Mouse (Mus musculus): ENCODE measurements at regions not wholly inside any gene's neighbourhood (a gene's known extent, or its start where the extent isn't known, plus 50 kb on each side); places are given as distances from the start of the nearest gene placed in this dataset.
"Not testable (repeated sequence)": the region's sequence is repeated elsewhere in the genome, so short reads cannot be mapped to it uniquely, and the experiment has no call there.

GRCm38 (mm10) chr13:25700965-25701364 lies 430.7 kb upstream of the Nrsn1 start:
- no peak for DNase-seq

- no peak for DNase-seq
Observed at GRCm38 (mm10) chr13:25695956-25696355, 425.7 kb upstream of the Nrsn1 start.

- no peak for DNase-seq
Observed at GRCm38 (mm10) chr13:25695017-25695604, 424.8 kb upstream of the Nrsn1 start.

- no peak for DNase-seq
Observed at GRCm38 (mm10) chr13:25678221-25678735, 408.0 kb upstream of the Nrsn1 start.

- no peak for DNase-seq
Observed at GRCm38 (mm10) chr13:25675208-25675607, 404.9 kb upstream of the Nrsn1 start.

GRCm38 (mm10) chr13:25666022-25666421 lies 395.7 kb upstream of the Nrsn1 start:
- no peak for DNase-seq

- DNase-seq: no peak
Observed at GRCm38 (mm10) chr13:25664963-25665606, 394.8 kb upstream of the Nrsn1 start.

- no peak for DNase-seq
Observed at GRCm38 (mm10) chr13:25648430-25648786, 378.1 kb upstream of the Nrsn1 start.

GRCm38 (mm10) chr13:25647711-25648429 lies 377.6 kb upstream of the Nrsn1 start:
- no peak for DNase-seq

GRCm38 (mm10) chr13:25639522-25640291 lies 369.4 kb upstream of the Nrsn1 start:
- no peak for DNase-seq

- no peak for DNase-seq
Observed at GRCm38 (mm10) chr13:25629466-25629865, 359.2 kb upstream of the Nrsn1 start.

- no peak for DNase-seq
Observed at GRCm38 (mm10) chr13:25617578-25617977, 347.3 kb upstream of the Nrsn1 start.

- DNase-seq: no peak
Observed at GRCm38 (mm10) chr13:25611986-25612385, 341.7 kb upstream of the Nrsn1 start.

- no peak for DNase-seq
Observed at GRCm38 (mm10) chr13:25609641-25610040, 339.3 kb upstream of the Nrsn1 start.

GRCm38 (mm10) chr13:25609241-25609640 lies 338.9 kb upstream of the Nrsn1 start:
- no peak for DNase-seq

GRCm38 (mm10) chr13:25601351-25601750 lies 331.0 kb upstream of the Nrsn1 start:
- DNase-seq: not testable (repeated sequence)

GRCm38 (mm10) chr13:25594629-25595028 lies 324.3 kb upstream of the Nrsn1 start:
- DNase-seq: no peak

- DNase-seq: no peak
Observed at GRCm38 (mm10) chr13:25570641-25571040, 300.3 kb upstream of the Nrsn1 start.

- DNase-seq: peak in 1 of 2 experiments; percentile 3
Observed at GRCm38 (mm10) chr13:25562746-25563145, 292.4 kb upstream of the Nrsn1 start.

- no peak for DNase-seq
Observed at GRCm38 (mm10) chr13:25560339-25560738, 290.0 kb upstream of the Nrsn1 start.

- no peak for DNase-seq
Observed at GRCm38 (mm10) chr13:25554962-25555361, 284.7 kb upstream of the Nrsn1 start.

- no peak for DNase-seq
Observed at GRCm38 (mm10) chr13:25548551-25548950, 278.2 kb upstream of the Nrsn1 start.

Data from thymus, postnatal 36 days (tissue).